Mouse (Mus musculus) monocyte, adult 5-6 weeks (primary cell): Measurements from ENCODE around the gene Enpp1. TPM values are rescaled to one million over a fixed set of nuclear protein-coding genes. Genes with fewer than 3 reads are reported as not detected.

ENCODE experiments used
- total RNA-seq: library from RNA; stranded (forward); fragments of 200-1000, 200-491, 200-594 nt; gene quantifications from 3 replicates; pipeline ENCODE4 v1.2.3, GENCODE M21; 2017

Gene Enpp1
- total RNA-seq, 1 experiment from 2014 or later: 7.9 TPM

Other genes with a start within 250 kb of the Enpp1 start
- not detected in 3 replicates for gene Ccn2, start 116.7 kb downstream of the Enpp1 start, total RNA-seq
- gene Enpp3, start 130.7 kb upstream of the Enpp1 start, total RNA-seq: not detected in 3 replicates
- gene Med23, start 157.8 kb upstream of the Enpp1 start, total RNA-seq: 17.7 to 29.1 TPM (median 22.7 TPM) in 3 replicates
- not detected in 3 replicates for gene Arg1, start 215.3 kb upstream of the Enpp1 start, total RNA-seq